Mouse (Mus musculus): ENCODE measurements around the gene Gm4491. TPM values are rescaled to one million over a fixed set of nuclear protein-coding genes. Genes with fewer than 3 reads are reported as not detected.

Gene Gm4491
- total RNA-seq (2023), result not detected

DNA sequence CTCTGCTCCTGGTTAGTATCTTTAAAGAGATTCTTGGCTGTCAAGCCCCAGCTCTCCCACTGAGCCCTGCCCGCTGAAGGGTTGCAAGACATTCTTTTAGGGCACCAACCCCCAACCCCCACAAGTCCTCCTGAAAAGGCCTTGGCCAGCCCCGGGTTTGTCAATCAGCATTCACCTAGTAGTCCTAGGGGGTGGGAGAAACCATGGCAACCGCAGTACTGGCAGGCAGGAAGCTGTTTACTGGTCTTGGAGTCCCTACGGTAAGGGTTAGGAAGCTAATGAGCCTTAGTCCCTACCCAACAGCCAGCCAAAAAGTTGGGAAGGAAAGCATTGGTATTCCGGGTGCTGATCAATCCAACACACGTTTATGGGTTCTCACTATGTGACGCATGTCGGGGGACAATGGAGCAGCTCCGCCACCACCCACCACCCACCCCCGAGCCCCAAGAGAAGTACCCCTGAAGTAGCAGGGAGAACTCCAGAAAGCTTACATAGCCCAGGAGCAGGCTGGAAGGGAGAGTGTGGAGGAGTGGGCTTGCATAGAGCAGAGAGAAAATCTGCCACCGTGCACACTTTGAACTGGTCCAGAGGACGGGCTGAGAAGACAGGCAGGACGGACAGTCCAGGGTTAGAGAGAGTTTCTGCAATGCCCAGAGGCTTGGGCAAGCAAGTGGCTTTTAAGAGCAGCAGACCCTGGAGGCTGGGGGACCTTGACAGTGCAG lies at the start of gene Gm4491:
Gene Gm4491 (minus strand): TSS at position 61 of the 722 bp plus-strand sequence.

DNA sequence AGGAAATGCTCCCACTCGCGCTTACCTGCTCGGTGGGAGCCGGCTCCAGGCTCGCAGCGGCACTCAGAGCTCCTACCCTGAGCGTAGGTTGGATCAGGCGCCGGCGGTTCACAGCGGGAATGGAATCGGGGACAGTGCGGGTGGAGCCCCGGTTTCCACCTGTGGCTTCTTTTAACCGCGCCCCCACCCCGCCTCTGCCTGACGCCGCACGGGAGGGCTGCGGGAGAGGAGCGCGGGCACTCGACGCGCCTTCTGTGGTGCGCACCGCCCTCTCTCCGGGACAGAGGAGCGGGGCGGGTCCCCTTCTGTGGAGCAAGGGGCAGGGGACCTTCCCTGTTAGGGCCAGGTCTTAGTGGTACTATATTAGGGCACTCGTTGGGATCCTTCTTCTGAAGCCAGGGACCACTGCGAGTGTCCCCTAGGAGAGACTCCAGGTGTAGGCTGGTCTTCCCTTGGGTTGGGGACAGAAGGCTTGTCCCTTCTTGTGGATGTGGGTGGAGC lies 17.5 kb upstream of the Gm4491 start, which contains the start of gene Gjb6:
Gene Gjb6 (minus strand): TSS at position 451 of the 501 bp plus-strand sequence.

DNA sequence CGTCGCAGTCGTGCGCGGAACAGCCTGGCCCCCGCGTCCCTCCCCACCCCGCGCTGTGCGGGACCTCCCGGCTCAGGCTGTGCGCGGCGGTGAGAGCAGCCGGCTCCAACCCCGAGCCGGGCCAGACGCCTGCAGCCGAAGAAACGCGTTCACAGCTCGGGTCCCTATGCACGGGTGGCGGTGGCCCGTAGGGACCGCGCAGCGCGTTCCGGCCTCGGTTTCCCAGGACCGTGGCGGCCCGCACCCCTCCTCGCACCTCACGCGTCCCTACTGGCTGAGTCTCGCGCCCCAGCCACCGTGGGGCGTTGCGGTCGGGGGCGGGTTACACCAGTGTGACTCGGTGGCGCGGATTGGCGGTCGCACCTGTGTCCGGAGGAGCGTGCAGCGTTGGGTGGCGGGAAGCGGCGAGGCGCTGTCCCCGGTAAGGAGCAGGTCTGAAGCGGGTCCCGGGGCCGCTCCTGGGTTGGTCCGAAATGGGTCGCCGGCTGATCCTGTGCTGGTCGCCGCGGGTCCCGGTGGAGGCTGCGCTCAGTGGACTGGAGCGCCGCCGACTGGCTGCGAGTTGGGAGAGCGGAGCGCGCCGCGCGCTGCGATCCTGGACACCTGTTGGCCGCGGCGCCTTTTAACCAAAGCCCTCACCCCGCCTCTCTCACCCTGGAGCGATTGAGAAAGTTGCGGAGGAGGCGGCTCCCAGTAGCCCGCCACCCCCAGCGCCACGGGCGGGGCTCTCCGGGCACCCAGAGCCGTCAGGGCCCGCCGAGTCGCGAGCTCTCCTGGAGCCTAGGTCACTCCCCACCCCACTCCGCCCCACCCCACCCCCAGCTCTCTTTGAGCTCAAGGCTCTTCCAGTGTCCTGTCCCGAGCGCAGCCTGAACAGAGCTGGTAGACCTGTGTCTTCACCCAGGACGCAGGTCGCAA lies 11.3 kb downstream of the Gm4491 start, which contains the start of gene Gjb2:
Gene Gjb2 (minus strand): TSS at position 597 of the 918 bp plus-strand sequence.

Other genes starting within 250 kb of the Gm4491 start
- 129 TPM for gene Zmym2, start 229.2 kb downstream of the Gm4491 start, total RNA-seq (2023)
- not detected for gene Gja3, start 57.8 kb downstream of the Gm4491 start, total RNA-seq (2023)
- gene Gjb2, start 11.2 kb downstream of the Gm4491 start, total RNA-seq (2023), result 0.62 TPM
- not detected for gene Gjb6, start 17.7 kb upstream of the Gm4491 start, total RNA-seq (2023)

All from CD4-positive naive resting alpha-beta T cell, adult 57 days (primary cell).